Mouse (Mus musculus) erythroblast, adult 5-6 weeks (primary cell): Measurements from ENCODE around the gene Olfr986. TPM values are rescaled to one million over a fixed set of nuclear protein-coding genes. Genes with fewer than 3 reads are reported as not detected.

Source experiments
- ATAC-seq: replicated peaks from 2 replicates; pipeline ENCODE4 v1.8.0; 2016; ENCODE audit warnings: moderate number of reproducible peaks, mild to moderate bottlenecking, moderate TSS enrichment, inconsistent platforms; ENCODE audit not compliant: poor library complexity, low FRiP score, severe bottlenecking
- total RNA-seq, 2 experiments: library from RNA; stranded (forward) in 1 of 2; stranded (reverse) in 1 of 2; fragments of 150-400 nt in 1 of 2; fragments of 200-764, 138-1000 nt in 1 of 2; gene quantifications; 2 replicates each; pipeline versions ENCODE4 v1.2.3 to v1.2.4; 2015 to 2017; ENCODE audit warnings: low replicate concordance in 2 of 2

Olfr986 gene
- total RNA-seq, 2 experiments from 2014 or later: 0.19 TPM; not detected in 1

DNA sequence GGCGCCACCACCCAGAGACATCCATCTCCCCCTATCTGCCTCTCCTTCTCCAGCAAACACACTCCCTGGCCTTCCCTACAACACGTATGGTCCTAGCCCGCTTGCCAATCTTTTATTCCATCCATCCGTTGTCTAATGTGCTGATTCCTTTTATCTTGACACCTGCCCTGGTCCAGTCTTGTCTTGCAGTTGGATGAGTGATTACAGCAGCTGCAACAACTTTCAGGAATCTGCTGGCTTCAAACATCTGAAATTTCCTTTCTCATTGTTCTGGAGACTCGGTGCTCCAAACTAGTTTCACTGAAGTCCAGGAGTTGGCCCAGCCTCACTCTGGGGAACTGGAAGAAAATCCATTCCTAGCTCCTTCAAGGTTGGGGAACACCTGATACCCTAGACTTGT lies 48.8 kb downstream of the Olfr986 start:
- ATAC-seq: no peak

- ATAC-seq: no peak
Observed at GRCm38 (mm10) chr9:40231019-40231418, 50.3 kb downstream of the Olfr986 start.

- no peak for ATAC-seq
Observed at GRCm38 (mm10) chr9:40234233-40235072, 53.7 kb downstream of the Olfr986 start.

- ATAC-seq: no peak
Observed at GRCm38 (mm10) chr9:40235220-40235619, 54.5 kb downstream of the Olfr986 start.

Other genes starting within 250 kb of the Olfr986 start
- gene Olfr974, start 243.4 kb upstream of the Olfr986 start, total RNA-seq (2015; ENCODE audit: low replicate concordance): not detected in 2 replicates
- not detected in 2 replicates for gene Olfr974, start 243.4 kb upstream of the Olfr986 start, total RNA-seq (2017; ENCODE audit: low replicate concordance)
- not detected in 2 replicates for gene Olfr975, start 228.9 kb upstream of the Olfr986 start, total RNA-seq (2015; ENCODE audit: low replicate concordance)
- gene Olfr975, start 228.9 kb upstream of the Olfr986 start, total RNA-seq (2017; ENCODE audit: low replicate concordance): 0.09 TPM in 1 of 2 replicates, not detected in the other
- not detected in 2 replicates for gene Olfr976, start 219.8 kb upstream of the Olfr986 start, total RNA-seq (2015; ENCODE audit: low replicate concordance)
- gene Olfr976, start 219.8 kb upstream of the Olfr986 start, total RNA-seq (2017; ENCODE audit: low replicate concordance): not detected in 2 replicates
- not detected in 2 replicates for gene Olfr978, start 188.8 kb upstream of the Olfr986 start, total RNA-seq (2015; ENCODE audit: low replicate concordance)
- gene Olfr978, start 188.8 kb upstream of the Olfr986 start, total RNA-seq (2017; ENCODE audit: low replicate concordance): not detected in 2 replicates
- not detected in 2 replicates for gene Olfr979, start 177.5 kb upstream of the Olfr986 start, total RNA-seq (2015; ENCODE audit: low replicate concordance)
- gene Olfr979, start 177.5 kb upstream of the Olfr986 start, total RNA-seq (2017; ENCODE audit: low replicate concordance): 0.17 TPM in 1 of 2 replicates, not detected in the other
- gene Olfr980, start 171.3 kb upstream of the Olfr986 start, total RNA-seq (2015; ENCODE audit: low replicate concordance): not detected in 2 replicates
- gene Olfr980, start 171.3 kb upstream of the Olfr986 start, total RNA-seq (2017; ENCODE audit: low replicate concordance): not detected in 2 replicates
- gene Olfr981, start 159.5 kb upstream of the Olfr986 start, total RNA-seq (2015; ENCODE audit: low replicate concordance): not detected in 2 replicates
- gene Olfr981, start 159.5 kb upstream of the Olfr986 start, total RNA-seq (2017; ENCODE audit: low replicate concordance): 0.26 TPM in 1 of 2 replicates, not detected in the other
- gene Olfr982, start 107.1 kb upstream of the Olfr986 start, total RNA-seq (2015; ENCODE audit: low replicate concordance): not detected in 2 replicates
- not detected in 2 replicates for gene Olfr982, start 107.1 kb upstream of the Olfr986 start, total RNA-seq (2017; ENCODE audit: low replicate concordance)
- gene Olfr983, start 87.3 kb upstream of the Olfr986 start, total RNA-seq (2015; ENCODE audit: low replicate concordance): not detected in 2 replicates
- not detected in 2 replicates for gene Olfr983, start 87.3 kb upstream of the Olfr986 start, total RNA-seq (2017; ENCODE audit: low replicate concordance)
- gene Olfr984, start 66.7 kb upstream of the Olfr986 start, total RNA-seq (2015; ENCODE audit: low replicate concordance): not detected in 2 replicates
- gene Olfr984, start 66.7 kb upstream of the Olfr986 start, total RNA-seq (2017; ENCODE audit: low replicate concordance): not detected in 2 replicates
- not detected in 2 replicates for gene Olfr985, start 50.7 kb upstream of the Olfr986 start, total RNA-seq (2015; ENCODE audit: low replicate concordance)
- not detected in 2 replicates for gene Olfr985, start 50.7 kb upstream of the Olfr986 start, total RNA-seq (2017; ENCODE audit: low replicate concordance)
- gene Tmem225, start 32.8 kb upstream of the Olfr986 start, total RNA-seq (2015; ENCODE audit: low replicate concordance): 0.58 TPM in 1 of 2 replicates, not detected in the other
- gene Tmem225, start 32.8 kb upstream of the Olfr986 start, total RNA-seq (2017; ENCODE audit: low replicate concordance): not detected in 2 replicates
- not detected in 2 replicates for gene Zfp202, start 11.4 kb downstream of the Olfr986 start, total RNA-seq (2015; ENCODE audit: low replicate concordance)
- 0.42 TPM in 1 of 2 replicates, not detected in the other for gene Zfp202, start 11.4 kb downstream of the Olfr986 start, total RNA-seq (2017; ENCODE audit: low replicate concordance)
- gene Scn3b, start 88.3 kb downstream of the Olfr986 start, total RNA-seq (2015; ENCODE audit: low replicate concordance): not detected in 2 replicates
- not detected in 2 replicates for gene Scn3b, start 88.3 kb downstream of the Olfr986 start, total RNA-seq (2017; ENCODE audit: low replicate concordance)